Mouse (Mus musculus) kidney, adult 2 months (tissue): Measurements from ENCODE around the gene Galnt10.

Source experiments
- CTCF ChIP-seq: fragments of 200-500 bp; conservative IDR thresholded peaks from 2 replicates; pipeline ENCODE4 v1.5.1; 2011; ENCODE audit warnings: low read depth, mild to moderate bottlenecking, control low read depth, low read length, moderate library complexity, mixed read lengths; ENCODE audit not compliant: insufficient read depth, insufficient read length
- POLR2A ChIP-seq: fragments of 200-500 bp; IDR thresholded peaks from one replicate; pipeline ENCODE4 v1.6.1; 2011; ENCODE audit warnings: low read depth, low read length, control low read depth

GRCm38 (mm10) chr11:57786616-57787418 lies 141.6 kb downstream of the Galnt10 start:
- no peak for TF ChIP-seq POLR2A
- TF ChIP-seq CTCF: no peak
